Mouse (Mus musculus) forebrain, embryonic 15.5 days (tissue): Measurements from ENCODE around the gene Calr3. TPM values are rescaled to one million over a fixed set of nuclear protein-coding genes. Genes with fewer than 3 reads are reported as not detected.

Experiments
- ATAC-seq: fragments of 200-750 bp; cut with Nextera tagmentation; replicated peaks from 2 replicates; pipeline ENCODE4 v1.8.0; 2017; ENCODE audit warnings: mild to moderate bottlenecking, moderate TSS enrichment, moderate library complexity
- H3K27ac ChIP-seq: fragments of 300-500 bp; sonication (generic); replicated peaks from 2 replicates; pipeline ENCODE4 v1.5.1; 2015; ENCODE audit warnings: mild to moderate bottlenecking, inconsistent platforms
- H3K27me3 ChIP-seq: fragments of 300-500 bp; sonication (generic); 2 replicates; pipeline ENCODE4 v1.6.1; 2015; ENCODE audit warnings: inconsistent platforms
- H3K36me3 ChIP-seq: fragments of 300-500 bp; sonication (generic); 2 replicates; pipeline ENCODE4 v1.6.1; 2015; ENCODE audit warnings: mild to moderate bottlenecking, inconsistent platforms
- H3K4me1 ChIP-seq: fragments of 300-500 bp; sonication (generic); 2 replicates; pipeline ENCODE4 v1.6.1; 2015; ENCODE audit warnings: inconsistent platforms
- H3K4me2 ChIP-seq: fragments of 300-500 bp; sonication (generic); replicated peaks from 2 replicates; pipeline ENCODE4 v1.6.1; 2015; ENCODE audit warnings: mild to moderate bottlenecking, inconsistent platforms
- H3K4me3 ChIP-seq: fragments of 300-500 bp; sonication (generic); 2 replicates; pipeline ENCODE4 v1.5.1; 2015; ENCODE audit warnings: mild to moderate bottlenecking, inconsistent platforms
- H3K9ac ChIP-seq: fragments of 300-500 bp; sonication (generic); replicated peaks from 2 replicates; pipeline ENCODE4 v1.6.1; 2015; ENCODE audit warnings: mild to moderate bottlenecking, inconsistent platforms
- H3K9me3 ChIP-seq: fragments of 300-500 bp; sonication (generic); 2 replicates; pipeline ENCODE4 v1.6.1; 2016; ENCODE audit warnings: inconsistent platforms
- WGBS: fragments of 180-500 bp; shearing (Covaris S2); methylation state at CpG from one replicate; pipeline ENCODE4 v1.1.7; 2015; ENCODE audit warnings: mixed read lengths; 5-methylcytosine and 5-hydroxymethylcytosine counted together
- polyA plus RNA-seq: library from polyadenylated mRNA; unstranded; fragments of >200 nt; fragmentation: Nextera tagmentation; extraction: Ambion mirVana; gene quantifications from 2 replicates; pipeline ENCODE4 v1.2.1, GENCODE M21; 2015

The Calr3 gene
- polyA plus RNA-seq, 1 experiment from 2014 or later, result 0.92 TPM

DNA sequence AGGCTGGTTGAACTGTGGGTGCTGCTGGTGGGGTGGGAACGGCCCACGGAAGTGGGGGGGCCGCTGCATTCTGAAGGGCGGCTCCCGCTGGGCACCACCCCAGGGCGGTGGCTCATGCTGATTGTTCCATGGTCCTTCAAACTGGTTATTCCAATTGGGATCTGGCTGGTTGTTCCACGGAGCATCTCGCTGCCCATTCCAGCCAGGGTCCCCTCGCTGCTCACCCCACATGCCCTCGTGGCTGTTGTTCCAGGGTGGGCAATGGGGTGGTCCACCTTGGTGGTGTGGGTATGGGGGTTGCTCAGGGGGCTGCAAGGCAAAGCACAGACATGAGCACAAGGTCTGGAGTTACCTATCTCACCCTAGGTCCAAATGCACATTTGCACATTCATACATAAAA, 20.5 kb upstream of the Calr3 start:
- H3K36me3 ChIP-seq, result peaks cover 97% of the 10 kb centered on the region
- no peak overlapping the region for H3K4me3 ChIP-seq
- H3K27ac ChIP-seq, result no peak overlapping the region
- H3K4me1 ChIP-seq, result no peaks in the 10 kb centered on the region
- no peak for ATAC-seq
- H3K9ac ChIP-seq, result no peak overlapping the region
- H3K4me2 ChIP-seq, result no peak overlapping the region
- H3K27me3 ChIP-seq, result no peaks in the 10 kb centered on the region
- WGBS, result 96% methylated on average over 10 of the region's 10 CpGs
- no peaks in the 10 kb centered on the region for H3K9me3 ChIP-seq

DNA sequence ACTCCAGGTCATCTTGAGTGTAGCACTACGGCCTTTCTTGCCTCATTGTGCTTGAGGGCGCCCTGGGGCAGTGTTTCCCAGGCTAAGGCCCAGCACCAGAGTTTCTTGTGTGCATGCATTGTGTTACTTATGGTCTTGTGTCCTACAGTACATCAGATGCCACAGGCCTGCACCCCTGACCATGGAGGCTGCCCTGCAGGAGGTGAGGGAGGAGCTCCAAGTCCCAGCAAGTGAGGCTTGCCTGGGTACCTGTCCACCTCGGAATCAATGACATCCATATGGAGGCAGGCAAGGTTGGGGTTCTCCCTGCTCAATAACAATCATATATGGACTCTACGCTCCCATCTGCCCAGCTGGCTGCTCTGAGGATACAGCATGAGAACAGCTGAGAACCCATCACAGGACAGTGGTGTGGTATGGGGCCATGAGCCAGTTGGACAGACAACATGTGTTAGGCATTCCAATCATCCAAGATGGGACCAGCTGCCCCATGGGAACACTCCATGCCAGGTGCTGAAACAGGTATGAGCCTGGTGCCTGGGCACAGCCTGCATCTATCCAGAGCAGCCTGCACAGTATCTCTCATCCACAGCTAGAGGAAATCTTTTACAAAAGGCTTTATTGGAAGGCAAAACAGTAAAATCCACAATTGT, 16.3 kb upstream of the Calr3 start:
- ATAC-seq, result no peak
- Histone ChIP-seq H3K4me1 (no peaks in the 10 kb centered on the region), H3K4me2 (no peak overlapping the region), H3K9me3 (no peaks in the 10 kb centered on the region), H3K4me3 (no peak overlapping the region), H3K9ac (no peak overlapping the region), H3K36me3 (peaks cover 76% of the 10 kb centered on the region), H3K27me3 (no peaks in the 10 kb centered on the region), H3K27ac (no peak overlapping the region)
- 92% methylated on average over 4 of the region's 4 CpGs for WGBS

DNA sequence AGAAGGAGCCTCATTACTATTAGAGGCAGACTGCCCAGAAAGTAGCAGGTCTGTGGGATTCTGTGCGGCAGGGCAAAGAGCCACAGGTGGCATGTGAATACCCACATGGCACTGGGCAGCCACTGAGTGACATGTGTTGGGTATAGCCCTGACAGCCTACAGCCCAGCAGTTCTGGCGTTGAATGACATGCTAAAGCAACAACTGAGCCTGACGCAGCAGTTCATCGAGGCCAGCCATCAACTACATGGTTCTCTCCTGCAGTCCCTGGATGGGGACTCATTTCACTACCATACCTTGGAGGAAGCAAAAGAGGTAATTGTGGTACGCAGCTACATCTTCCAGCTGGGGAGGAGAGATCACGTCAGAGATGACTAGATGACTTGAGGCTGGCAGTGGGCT, 14.8 kb upstream of the Calr3 start:
- H3K9ac ChIP-seq, result no peak overlapping the region
- H3K4me3 ChIP-seq, result no peak overlapping the region
- no peak for ATAC-seq
- no peaks in the 10 kb centered on the region for H3K27me3 ChIP-seq
- H3K27ac ChIP-seq, result no peak overlapping the region
- no peaks in the 10 kb centered on the region for H3K4me1 ChIP-seq
- 92% methylated on average over 6 of the region's 6 CpGs for WGBS
- H3K4me2 ChIP-seq, result no peak overlapping the region
- H3K36me3 ChIP-seq, result peaks cover 75% of the 10 kb centered on the region
- H3K9me3 ChIP-seq, result no peaks in the 10 kb centered on the region

DNA sequence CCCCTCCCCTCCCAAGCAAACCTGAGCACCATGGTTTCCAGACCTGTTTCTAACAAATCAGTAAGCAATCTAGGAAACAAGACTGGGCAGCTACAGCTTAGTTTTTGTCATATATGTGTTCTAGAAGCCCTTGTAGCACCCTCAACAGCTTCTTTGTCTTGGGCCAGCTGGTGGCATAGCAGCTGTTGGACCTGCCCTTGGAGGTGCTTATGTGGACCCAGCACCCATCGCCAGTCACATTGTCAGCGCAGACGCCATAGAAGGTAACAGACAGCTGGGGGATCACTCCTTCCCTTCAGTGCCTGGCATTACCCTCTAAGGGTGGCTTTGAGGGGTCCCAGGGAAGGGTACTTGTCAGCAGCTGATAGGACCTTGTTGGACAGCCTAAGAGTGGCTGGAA, 14.1 kb upstream of the Calr3 start:
- H3K36me3 ChIP-seq, result peaks cover 75% of the 10 kb centered on the region
- no peaks in the 10 kb centered on the region for H3K9me3 ChIP-seq

DNA sequence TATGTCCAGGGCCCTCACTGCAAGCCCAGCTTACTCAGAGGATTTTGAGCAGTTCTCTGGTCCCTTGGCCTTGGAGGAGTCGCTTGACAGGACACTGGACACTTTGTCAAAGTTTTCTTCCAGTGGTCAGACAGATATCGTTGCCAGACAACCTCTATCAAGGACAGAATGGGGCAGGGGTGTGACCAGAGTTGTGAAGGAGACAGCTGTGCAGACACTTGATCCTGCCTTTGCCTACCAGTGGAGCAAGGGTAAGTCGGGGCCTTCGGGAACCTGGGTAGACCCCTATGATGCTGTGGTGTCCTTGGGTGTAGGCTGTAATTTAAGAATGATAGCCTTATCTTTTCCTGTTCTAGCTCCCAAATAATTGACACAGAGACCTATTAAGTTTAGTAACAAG, 11.6 kb upstream of the Calr3 start:
- no peak overlapping the region for H3K4me3 ChIP-seq
- no peak overlapping the region for H3K4me2 ChIP-seq
- peaks cover 71% of the 10 kb centered on the region for H3K36me3 ChIP-seq
- H3K9me3 ChIP-seq, result no peaks in the 10 kb centered on the region
- H3K27ac ChIP-seq, result no peak overlapping the region
- no peak for ATAC-seq
- no peaks in the 10 kb centered on the region for H3K4me1 ChIP-seq
- WGBS, result 92% methylated on average over 4 of the region's 4 CpGs
- no peak overlapping the region for H3K9ac ChIP-seq
- H3K27me3 ChIP-seq, result no peaks in the 10 kb centered on the region

More for the DNA sequence above, 14.1 kb upstream of the Calr3 start:
- ATAC-seq, result no peak
- Histone ChIP-seq H3K27ac (no peak overlapping the region), H3K27me3 (no peaks in the 10 kb centered on the region), H3K4me2 (no peak overlapping the region), H3K9ac (no peak overlapping the region), H3K4me1 (no peaks in the 10 kb centered on the region), H3K4me3 (no peak overlapping the region)
- WGBS, result 96% methylated on average over 3 of the region's 3 CpGs

DNA sequence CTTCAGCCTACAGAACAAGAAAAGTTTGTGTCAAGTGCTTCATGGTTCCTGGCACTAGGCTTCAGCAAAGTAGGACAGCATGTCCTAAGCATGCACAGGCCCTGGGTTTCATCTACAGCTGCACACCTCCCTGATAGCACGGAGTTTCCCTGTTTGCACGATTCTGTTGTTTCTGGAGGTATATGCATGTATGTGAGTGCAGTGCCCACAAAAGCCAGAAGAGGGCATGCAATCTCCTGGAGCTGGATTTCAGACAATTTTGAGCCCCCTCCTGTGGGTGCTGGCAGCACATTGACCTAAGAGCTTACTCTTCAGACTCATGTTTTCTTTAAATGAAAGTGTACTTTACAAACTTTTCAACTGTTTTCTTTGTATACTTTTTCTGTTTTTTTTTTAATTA, 10.2 kb upstream of the Calr3 start:
- no peak overlapping the region for H3K9ac ChIP-seq
- no peak overlapping the region for H3K4me3 ChIP-seq
- H3K36me3 ChIP-seq, result peaks cover 70% of the 10 kb centered on the region
- 98% methylated on average over 2 of the region's 2 CpGs for WGBS
- no peak for ATAC-seq
- H3K4me1 ChIP-seq, result no peaks in the 10 kb centered on the region
- H3K27ac ChIP-seq, result no peak overlapping the region
- no peak overlapping the region for H3K4me2 ChIP-seq
- no peaks in the 10 kb centered on the region for H3K27me3 ChIP-seq
- H3K9me3 ChIP-seq, result no peaks in the 10 kb centered on the region

DNA sequence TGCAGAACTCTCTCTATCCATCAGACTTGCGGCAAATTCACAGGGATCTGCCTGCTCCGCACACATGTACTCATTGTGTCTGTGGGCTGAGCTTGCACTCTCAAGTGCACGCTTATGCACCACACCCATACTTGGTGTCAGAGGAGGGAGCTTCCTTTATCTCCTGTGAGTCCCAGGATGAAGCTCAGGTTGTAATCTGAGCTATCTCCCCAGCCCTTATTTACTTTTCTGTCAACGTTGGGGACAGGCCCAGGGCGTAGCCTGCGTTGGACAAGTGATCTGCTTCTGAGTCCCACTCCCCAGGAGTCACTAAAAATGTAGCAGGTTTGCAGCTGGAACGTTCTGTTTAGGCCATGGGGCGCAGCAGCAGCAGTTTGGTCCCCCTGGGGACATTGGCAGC, 7.8 kb upstream of the Calr3 start:
- Histone ChIP-seq H3K27ac (no peak overlapping the region), H3K36me3 (peaks cover 69% of the 10 kb centered on the region), H3K27me3 (no peaks in the 10 kb centered on the region), H3K9me3 (no peaks in the 10 kb centered on the region), H3K4me1 (peaks cover 9% of the 10 kb centered on the region), H3K4me3 (no peak overlapping the region), H3K4me2 (no peak overlapping the region), H3K9ac (no peak overlapping the region)
- no peak for ATAC-seq
- 94% methylated on average over 8 of the region's 8 CpGs for WGBS

DNA sequence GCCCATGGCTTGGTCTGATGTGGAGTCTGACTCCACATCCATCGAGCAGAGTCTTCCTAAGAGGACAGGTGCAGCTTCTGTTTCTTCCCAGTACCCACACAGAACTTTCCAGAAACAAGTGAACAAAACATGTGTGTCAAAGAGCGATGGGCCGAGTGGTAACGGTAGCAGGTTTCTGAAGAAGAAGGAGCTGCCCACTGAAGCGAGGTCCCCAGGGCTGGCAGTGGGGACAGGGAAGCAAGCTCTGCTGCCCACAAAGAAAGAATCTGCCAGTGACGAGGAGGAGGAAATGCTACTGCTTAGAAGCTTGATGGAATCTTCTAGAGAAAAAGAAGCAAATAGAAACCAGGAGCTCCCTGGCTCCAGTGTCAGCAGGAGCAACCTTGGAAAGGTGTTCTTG, 1.4 kb upstream of the Calr3 start:
- Histone ChIP-seq H3K4me1 (peaks cover 34% of the 10 kb centered on the region), H3K4me2 (no peak overlapping the region), H3K27me3 (no peaks in the 10 kb centered on the region), H3K27ac (no peak overlapping the region), H3K9me3 (no peaks in the 10 kb centered on the region), H3K4me3 (no peak overlapping the region), H3K9ac (no peak overlapping the region), H3K36me3 (peaks cover 18% of the 10 kb centered on the region)
- no peak for ATAC-seq
- WGBS, result 94% methylated on average over 6 of the region's 6 CpGs

DNA sequence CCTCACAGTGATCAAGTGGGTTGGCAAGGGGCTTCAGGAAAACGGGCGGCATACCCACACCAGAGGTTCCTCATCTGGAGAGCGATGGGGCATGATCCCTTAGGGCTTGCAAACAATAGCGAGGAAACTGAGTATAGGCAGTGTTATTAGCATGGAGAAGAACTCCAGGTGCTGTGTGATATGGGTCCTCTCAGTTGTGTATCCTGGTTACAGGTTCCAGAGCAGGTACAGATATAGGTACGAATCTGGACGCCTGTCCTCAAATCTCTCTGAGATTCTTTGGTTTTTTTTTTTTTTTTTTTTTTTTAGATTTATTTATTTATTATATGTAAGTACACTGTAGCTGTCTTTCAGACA, 302 bp upstream of the Calr3 start:
- Histone ChIP-seq H3K4me1 (peaks cover 34% of the 10 kb centered on the region), H3K27me3 (no peaks in the 10 kb centered on the region), H3K4me2 (peak overlapping the region; percentile 69), H3K27ac (peak overlapping the region; percentile 57), H3K4me3 (peak overlapping the region; percentile 45), H3K9me3 (no peaks in the 10 kb centered on the region), H3K36me3 (peaks cover 9% of the 10 kb centered on the region; the same call in 1 of the 2 replicates), H3K9ac (peak overlapping the region; percentile 61)
- WGBS, result 46% methylated on average over 6 of the region's 6 CpGs
- peak; percentile 68 for ATAC-seq

DNA sequence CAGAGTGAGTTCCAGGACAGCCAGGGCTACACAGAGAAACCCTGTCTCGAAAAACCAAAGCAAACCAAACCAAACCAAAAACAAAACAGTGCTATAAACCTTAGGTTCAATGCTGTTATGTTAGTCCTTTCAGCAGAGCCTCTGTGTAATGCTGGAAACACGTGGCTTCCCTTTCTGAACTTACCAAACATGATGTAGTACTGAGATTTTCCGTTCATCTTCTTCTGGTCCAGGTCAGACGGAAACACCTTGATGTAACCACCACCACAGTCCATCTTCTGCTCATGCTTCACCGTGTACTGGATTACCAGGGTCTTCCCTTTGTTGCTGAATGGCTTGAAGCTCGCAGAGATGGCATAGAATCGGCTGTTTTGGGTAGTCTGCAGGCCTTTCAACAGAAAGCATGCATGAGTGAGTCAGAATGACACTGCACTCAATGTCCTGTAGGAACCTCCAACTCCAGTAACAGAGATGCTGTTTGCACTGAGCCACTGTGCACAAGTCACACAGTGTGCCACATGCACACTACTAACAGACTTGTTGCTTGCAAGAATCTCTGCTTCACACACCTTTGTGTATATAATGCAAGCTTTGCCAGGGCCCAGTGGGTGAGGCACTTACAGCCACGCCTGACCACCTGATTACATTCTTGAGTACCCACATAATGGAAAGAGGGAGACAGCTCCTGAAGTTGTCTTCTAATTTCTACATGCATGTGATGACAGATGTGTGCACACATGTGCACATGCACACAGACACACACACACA, 5.2 kb downstream of the Calr3 start:
- 66% methylated on average over 8 of the region's 8 CpGs for WGBS
- H3K36me3 ChIP-seq, result no peaks in the 10 kb centered on the region
- peaks cover 5% of the 10 kb centered on the region for H3K4me1 ChIP-seq
- ATAC-seq, result no peak
- no peaks in the 10 kb centered on the region for H3K27me3 ChIP-seq
- no peak overlapping the region for H3K4me3 ChIP-seq
- H3K27ac ChIP-seq, result no peak overlapping the region
- no peaks in the 10 kb centered on the region for H3K9me3 ChIP-seq
- H3K9ac ChIP-seq, result no peak overlapping the region
- no peak overlapping the region for H3K4me2 ChIP-seq

DNA sequence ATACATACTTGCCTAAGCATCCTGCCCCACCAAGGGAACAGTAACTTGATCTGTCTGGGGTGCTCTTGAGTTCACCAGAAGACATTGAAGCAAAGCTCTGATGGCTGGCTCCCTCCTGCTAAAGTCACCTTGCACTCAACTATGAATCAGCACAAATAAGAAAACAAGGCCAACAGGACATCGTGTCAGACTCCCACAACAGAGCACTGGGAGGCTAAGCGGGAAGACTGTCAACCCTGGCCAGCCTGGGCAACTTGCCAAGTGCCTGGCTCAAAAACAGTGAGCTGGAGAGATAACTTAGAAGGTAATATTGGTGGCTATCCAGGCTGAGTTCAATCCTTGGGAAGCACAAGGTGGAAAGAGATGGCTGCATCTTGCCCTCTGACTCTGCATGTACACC, 8.7 kb downstream of the Calr3 start:
- no peak overlapping the region for H3K4me3 ChIP-seq
- H3K9ac ChIP-seq, result no peak overlapping the region
- WGBS, result 20% methylated on average over 2 of the region's 2 CpGs
- no peaks in the 10 kb centered on the region for H3K9me3 ChIP-seq
- H3K36me3 ChIP-seq, result no peaks in the 10 kb centered on the region
- no peak overlapping the region for H3K4me2 ChIP-seq
- no peak for ATAC-seq
- H3K4me1 ChIP-seq, result no peaks in the 10 kb centered on the region
- H3K27ac ChIP-seq, result no peak overlapping the region
- no peaks in the 10 kb centered on the region for H3K27me3 ChIP-seq

DNA sequence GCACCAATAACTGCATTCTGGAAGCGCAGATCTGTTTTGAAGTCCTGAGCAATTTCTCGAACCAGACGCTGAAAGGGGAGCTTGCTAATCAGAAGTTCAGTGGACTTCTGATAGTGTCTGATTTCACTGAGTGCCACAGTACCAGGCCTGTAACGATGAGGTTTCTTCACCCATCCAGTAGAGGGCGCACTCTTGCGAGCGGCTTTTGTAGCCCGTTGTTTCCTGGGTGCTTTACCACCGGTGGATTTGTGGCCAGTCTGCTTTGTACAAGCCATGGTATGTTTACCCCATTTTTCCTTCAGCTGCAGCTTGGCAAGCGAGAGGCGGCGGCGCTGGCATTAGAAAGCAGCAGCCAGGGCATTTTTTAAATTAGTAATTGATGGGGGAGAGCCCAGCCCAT, 14.0 kb downstream of the Calr3 start:
- H3K4me3 ChIP-seq, result no peak overlapping the region
- H3K36me3 ChIP-seq, result no peaks in the 10 kb centered on the region
- H3K27ac ChIP-seq, result no peak overlapping the region
- H3K9ac ChIP-seq, result no peak overlapping the region
- H3K27me3 ChIP-seq, result no peaks in the 10 kb centered on the region
- H3K4me2 ChIP-seq, result no peak overlapping the region
- WGBS, result 55% methylated on average over 13 of the region's 13 CpGs
- no peaks in the 10 kb centered on the region for H3K9me3 ChIP-seq
- ATAC-seq, result no peak
- no peaks in the 10 kb centered on the region for H3K4me1 ChIP-seq

DNA sequence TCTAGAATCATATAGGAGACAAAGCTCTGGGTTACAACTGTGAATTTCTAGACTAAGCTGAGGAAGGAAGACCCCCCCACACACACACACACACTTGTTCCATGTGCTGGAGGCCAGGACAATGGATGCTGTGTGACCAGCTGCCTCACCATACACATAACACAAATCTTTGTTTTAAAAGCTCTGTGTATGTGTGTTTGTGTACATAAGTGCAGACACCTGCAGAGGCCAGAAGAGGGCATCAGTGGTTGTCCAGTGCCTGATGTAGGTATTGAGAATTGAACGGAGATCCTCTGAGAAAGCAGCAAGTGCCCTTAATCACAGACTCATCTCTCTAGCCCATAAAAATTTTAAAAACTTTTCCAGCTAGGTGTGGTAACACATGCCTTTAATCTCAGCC, 20.7 kb downstream of the Calr3 start:
- H3K4me3 ChIP-seq, result no peak overlapping the region

More for the DNA sequence above, 20.7 kb downstream of the Calr3 start:
- Histone ChIP-seq H3K36me3 (no peaks in the 10 kb centered on the region), H3K9ac (no peak overlapping the region), H3K27ac (no peak overlapping the region), H3K27me3 (no peaks in the 10 kb centered on the region), H3K9me3 (no peaks in the 10 kb centered on the region), H3K4me1 (peaks cover 32% of the 10 kb centered on the region), H3K4me2 (no peak overlapping the region)
- 68% methylated on average over 1 of the region's 1 CpGs for WGBS
- no peak for ATAC-seq
